Mouse (Mus musculus): ENCODE results near the gene Usp44.

DNA sequence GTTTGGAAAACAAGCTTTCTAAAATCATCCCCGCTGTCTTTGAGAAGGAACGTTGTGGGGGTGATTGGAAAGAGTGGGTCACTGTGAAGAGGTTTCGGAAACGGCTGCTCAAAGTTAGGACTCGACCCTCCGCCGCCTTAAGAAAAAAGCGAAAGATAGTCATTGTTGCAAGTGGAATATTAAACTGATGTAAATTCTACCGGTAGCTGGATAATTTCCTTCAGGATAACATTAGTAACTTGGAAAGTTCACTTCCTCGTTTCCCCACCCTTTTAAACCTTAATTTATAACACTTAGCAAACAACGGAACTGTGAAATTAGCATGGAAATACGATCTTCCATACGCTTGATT lies 3.0 kb downstream of the Usp44 start:
- TF ChIP-seq CTCF (IDR thresholded peaks at IDR 0.05) (no peak), EP300 (IDR thresholded peaks at IDR 0.05) (no peak)

All from lung, postnatal 0 days (tissue).